Mouse (Mus musculus): Measurements from ENCODE around the gene Pdhx.

GRCm38 (mm10) chr2:103081706-103082105 is 8.4 kb upstream of the Pdhx start:
- TF ChIP-seq EP300 (IDR thresholded peaks at IDR 0.05) (no peak), CTCF (IDR thresholded peaks at IDR 0.05) (no peak)

Measured in lung, postnatal 0 days (tissue).